Mouse (Mus musculus) kidney, adult 18-20 months (tissue): ENCODE data around the gene Tex35.

Source experiments
- DNase-seq: peaks from one replicate; pipeline ENCODE4 v3.0.0; 2021

Tex35 gene

DNA sequence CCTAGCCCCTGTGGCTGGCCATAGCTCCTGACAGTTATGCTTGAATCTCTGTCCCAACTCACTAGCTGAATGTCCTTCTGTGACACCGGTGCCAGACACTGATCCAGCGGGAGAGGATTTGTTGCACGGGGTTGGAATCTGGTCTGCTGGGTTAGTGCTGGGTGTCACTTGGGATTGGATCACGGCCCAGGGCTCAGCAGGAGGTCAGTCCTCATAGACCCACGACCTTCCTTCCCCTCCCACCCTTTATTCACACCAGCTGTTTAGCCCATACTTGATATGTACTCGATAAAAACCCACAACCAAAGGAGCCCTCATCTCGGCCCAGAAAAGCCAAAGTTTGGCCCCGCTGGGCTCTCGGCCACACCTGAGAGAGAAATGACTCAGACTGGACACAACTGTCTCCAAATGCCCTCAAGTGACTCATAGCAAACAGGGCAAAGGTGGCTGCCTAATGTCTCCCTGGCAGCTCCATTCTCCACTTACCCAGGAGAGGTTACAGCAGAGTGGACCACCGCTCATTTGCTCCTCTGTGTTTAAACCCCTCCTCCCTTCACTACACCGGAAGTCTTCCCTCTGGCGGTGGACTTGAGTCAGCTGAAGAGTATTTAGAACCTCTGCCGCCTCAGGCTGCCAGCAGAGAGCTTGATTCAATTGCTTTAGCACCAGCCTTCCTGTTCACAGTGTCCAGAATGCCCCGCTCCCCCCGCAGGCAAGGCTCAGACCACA is 27.2 kb downstream of the Tex35 start:
- DNase-seq = peak; percentile 45

DNA sequence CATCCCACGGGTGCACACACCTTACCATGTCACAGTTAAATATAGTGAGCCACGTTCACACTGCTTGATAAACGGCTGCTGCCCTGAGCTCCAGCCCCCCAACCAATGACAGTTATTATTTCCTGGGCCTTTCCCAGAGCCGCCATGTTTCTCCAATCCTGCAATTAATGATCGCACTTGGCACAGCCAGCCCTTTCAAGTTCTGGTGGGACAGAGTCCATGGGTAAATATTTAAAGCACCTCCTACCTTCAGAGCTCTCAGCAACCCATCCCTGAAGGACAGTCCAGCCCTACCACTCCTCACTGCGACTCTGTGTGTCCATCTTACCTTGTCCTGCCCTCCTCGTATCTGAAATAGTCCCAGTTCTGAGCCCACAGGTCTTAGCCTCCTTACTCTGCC is 28.4 kb downstream of the Tex35 start:
- DNase-seq = peak; percentile 12

DNA sequence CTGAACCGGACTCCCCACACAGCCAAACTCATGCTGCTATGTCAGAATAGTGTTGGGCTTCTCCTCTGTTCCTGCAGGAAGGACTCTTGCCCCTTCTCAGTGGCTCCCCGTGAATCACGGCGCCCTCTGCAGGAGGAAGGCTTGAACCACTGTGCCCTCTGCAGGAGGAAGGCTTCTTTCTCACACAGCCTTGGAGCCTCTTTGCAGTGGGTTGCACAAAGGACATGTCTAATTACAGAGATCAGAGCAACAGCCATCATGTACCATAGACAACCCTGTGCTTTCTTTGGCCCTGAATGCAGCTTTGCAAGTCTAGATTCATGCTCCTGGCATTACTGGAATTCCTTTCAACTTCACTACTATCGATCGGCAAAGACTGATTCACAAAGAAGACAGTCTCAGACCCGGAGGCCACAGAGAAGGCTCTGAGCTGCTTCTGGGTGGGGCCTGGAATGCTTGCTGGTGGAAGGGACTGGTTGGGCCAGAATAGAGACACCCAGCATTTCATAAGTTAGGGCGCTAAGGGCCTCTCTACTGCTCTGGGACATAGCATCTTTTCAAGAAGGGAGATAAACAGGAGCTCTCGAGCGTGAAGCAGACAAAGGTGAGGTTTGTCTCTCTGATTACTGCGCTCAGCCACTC is 29.0 kb downstream of the Tex35 start:
- DNase-seq = peak; percentile 35

DNA sequence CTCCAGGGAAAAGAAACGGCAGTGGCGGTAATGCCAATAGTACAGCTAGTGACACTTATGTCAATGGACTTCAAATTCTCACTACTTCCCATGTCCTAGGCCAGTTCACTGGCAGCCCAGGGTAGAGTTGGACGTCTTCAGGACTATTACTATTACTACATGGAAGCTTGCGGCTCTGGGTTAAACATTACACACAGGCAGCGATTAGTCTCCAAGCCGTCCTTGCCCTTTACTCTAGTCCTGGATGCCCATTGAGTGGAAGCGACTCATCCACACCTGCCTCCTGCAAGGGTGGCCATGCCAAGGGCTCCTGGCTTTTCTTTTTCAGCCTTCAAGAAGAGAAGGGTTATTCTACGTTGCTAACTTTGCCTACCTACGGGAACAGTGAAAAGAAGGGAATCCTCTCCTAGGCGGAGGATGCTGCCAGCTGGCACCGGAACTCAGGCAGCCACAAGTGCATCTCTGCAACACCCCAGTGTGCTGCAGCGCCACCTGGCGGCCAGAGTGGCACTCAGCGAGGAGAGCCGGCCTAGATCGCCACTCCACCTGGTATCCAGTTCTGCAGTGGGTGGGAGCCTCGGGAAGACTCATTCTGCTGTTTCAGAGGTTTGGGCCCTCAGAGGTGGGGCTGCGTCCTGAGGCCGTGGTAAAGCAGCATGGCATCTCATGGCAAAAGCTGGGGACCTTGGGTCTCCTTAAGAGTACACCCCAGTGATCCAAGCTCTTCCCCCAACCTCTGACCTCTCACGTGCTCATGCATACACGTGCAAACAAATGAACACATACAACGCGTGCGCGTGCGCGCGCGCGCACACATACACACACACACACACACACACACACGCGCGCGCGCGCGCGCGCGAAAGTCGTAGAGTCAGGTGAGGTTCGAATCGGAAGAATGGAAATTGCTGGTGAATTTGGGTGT is 31.4 kb downstream of the Tex35 start:
- DNase-seq = peak; percentile 91

DNA sequence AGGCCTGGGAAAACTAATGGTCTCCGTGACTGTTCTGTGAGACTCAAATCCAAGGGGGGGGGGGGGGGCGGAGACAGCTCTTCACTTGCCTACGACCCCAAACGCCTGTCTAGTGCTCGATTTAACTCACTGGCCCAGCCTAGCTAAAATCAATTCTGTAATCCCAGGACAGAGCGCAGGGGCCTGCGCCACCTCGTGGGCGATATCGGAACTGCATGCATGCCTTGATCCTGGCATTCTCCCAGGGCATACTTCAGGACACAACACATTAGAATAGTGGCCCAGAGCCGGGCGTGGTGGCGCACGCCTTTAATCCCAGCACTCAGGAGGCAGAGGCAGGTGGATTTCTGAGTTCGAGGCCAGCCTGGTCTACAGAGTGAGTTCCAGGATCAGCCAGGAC is 32.2 kb downstream of the Tex35 start:
- peak; percentile 90 for DNase-seq

DNA sequence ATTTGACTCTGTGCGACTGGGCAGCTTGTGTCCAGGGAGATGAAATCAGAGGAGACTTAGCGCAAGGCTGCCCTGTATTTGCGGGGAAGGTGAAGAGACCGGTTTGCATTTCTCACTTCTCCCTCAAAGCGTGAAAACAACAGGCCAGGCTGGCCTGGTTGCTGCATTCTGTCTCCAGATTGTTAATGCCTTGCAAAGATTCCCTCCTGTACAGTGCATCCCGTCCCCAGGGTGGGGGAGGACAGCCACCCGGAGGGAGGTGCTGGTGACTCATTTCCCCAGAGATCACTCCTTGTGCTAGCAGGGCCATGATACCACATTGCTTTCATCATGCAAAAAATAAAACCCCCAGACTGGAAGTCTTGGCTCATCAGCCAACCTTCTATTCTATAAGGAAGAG is 33.5 kb downstream of the Tex35 start:
- no peak for DNase-seq

DNA sequence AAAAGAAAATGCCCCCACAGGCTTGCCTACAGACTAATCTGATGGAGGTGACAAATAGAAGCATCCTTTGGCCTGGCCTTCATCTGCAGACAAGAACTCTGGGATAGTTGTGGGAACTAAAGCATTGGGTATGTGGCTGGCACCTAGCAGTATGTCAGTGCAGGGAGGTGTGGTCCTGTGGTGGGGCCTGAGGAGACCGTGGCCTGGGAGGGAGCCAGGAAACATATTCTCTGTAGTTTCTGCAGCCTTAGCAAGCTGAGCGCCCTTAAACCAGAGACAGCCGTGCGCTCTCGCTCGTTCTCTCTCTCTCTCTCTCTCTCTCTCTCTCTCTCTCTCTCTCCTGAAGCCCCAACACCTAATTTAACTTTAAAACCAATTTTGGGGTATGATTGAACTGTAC is 34.1 kb downstream of the Tex35 start:
- no peak for DNase-seq

DNA sequence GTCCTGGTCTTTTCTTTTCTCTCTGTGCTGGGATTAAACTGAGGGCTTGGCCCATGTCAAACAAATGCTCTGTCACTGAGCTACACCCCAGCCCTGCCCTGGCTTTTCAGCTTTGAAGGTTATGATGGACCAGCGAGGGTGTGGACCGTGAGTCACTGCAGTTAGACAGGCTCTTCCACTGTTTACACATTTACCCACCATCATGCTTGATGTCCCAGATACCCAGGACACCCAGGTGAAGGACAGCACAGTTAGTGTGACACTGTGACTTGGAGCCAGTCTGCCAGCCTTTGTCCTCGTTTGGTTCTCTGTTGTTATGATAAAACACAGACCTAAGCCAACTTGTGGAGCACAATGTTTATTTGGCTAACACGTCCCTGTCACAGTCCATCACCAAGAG is 34.9 kb downstream of the Tex35 start:
- peak; percentile 27 for DNase-seq

DNA sequence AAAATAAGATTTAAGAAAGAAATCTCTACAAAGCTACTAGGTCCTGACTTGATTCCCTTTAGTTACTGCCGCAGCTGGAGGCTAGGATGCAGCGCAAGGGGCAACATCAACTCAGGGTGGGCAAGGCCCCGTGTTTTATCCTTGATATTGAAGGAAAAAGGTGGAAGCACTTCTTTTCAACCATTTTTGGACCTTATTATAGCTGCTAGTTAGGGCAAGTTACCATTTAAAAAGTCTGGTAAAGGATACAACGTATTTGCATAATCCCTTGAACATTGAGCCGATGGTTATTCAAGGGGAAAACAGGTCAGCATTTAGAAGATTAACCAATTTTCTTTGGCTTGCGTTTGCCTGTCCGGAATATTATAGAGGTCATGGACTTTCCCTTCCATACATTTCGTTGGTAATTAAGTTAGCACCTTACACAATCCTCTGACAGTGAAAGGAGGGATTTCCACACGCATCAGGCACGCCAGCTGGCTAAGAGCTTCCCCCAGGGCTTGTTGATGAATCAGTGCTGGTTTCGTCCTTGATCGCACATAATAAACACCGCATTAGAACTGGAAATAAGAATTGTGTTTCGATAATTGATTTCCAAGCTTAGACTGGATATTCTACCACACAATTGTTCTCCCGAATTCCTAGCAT is 39.2 kb downstream of the Tex35 start:
- no peak for DNase-seq

DNA sequence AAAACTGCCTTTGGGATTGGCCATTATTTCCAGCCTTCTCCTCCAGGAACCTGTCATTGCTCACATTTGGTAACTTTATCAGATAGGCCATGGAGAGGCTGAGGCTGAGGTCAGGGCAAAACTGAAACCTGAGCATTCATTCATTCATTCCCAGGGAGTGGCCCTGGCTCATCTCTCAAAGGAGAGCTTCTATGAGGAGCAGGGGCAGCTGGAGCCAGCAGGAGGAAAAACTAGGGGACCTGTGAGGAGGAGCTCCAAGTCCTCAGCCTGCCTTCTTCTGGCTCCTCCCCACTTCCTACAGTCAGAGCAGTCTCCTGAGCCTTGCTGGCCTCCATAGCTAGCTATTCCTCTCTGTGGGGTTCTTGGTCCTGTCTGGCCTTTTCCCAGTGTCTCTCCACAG is 40.2 kb downstream of the Tex35 start:
- no peak for DNase-seq

DNA sequence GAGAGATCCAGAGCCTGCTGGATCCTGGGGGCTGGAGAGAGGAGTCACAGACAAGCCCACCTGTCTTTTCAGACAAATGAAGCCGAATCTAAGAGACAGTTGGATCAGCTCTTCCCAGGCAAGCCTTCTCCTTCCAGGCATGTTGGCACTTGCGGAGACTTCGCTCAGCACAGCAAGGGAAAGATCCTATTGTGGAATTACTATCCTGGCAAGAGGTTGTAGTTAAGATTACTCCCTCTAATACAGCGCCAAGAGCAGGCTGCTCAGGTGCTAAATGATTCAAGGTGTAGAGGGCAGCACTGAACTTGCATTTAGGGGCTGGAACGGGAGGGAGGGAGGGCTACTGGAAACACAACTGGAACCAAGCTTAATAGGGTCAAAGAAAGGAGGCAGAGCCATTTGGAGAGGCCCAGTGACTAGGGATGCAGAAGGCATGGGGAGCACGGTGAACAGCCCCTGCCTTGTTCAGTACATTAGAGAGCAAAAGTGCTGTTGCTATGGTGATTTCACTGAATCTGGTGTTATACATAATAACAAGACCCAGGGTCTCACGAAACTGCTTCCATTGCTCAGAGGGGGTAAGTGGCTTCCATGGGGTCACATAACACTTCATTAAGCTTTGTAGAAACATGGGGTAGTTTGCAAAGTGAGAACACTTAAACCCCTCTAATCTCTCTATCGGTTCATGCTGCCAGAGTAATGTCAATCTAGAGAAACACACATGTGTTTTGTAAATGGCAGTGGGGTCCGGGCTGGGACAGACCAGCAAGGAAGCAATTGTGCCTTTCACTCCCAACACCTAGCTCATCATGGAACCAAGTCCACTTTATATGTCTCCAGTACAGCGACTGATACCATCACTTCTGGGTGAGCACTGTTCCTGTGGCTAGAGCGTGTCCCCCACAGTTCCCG is 42.4 kb downstream of the Tex35 start:
- DNase-seq = no peak

DNA sequence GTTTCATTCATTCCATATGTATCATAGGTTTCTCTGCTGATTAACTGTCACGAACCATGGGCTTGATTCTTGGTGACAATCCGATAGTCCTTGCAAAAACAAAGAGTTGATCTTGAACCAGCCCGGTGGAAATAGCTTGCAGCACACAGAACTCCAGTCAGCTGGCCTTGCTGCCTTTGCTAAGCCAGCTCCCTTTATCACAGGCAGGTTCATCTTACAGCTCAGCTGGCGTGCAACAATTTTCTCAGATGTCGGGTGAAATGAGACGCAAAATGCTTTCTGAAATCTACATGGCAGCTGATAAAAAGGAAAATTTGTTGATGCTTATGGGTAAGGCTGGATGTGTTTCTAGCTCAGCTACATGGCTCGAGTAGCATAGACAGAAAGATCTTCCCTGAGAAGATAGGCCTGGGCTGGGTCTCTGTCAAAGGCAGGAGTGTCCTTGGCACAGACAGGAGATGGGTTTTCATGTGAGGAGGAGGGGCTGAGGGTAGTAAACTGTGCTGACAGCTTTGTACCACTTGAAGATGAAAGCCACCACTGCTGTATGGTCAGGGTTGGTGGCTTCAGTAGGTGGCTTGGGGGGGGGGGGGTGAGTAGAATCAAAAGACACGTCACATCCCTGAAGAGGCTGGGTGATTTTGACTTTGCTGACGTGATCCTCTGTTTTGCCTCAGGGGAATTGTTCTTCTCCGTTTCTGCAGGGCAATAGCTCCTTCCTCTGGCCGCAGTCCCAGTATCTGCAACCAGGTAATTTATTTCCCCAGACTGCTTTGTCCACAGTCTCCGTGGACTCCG is 45.0 kb downstream of the Tex35 start:
- peak; percentile 16 for DNase-seq

DNA sequence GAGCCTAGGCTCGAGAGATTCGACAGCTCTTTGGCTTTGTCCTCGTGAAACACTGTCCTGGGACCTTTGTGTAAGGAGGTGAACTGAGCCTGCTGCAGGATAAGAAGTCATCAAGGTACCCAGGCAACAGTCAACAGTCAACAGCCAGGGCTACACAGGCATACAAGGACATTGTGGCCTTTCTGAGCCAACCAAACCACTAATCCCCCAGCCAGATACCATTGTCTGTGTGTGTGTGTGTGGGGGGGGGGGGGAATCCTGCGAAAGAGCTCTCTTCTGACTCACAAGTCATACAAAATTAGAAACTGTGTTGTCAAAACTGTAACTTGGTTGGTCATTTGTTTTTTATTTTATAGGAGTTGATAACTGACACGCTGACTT is 46.0 kb downstream of the Tex35 start:
- no peak for DNase-seq

DNA sequence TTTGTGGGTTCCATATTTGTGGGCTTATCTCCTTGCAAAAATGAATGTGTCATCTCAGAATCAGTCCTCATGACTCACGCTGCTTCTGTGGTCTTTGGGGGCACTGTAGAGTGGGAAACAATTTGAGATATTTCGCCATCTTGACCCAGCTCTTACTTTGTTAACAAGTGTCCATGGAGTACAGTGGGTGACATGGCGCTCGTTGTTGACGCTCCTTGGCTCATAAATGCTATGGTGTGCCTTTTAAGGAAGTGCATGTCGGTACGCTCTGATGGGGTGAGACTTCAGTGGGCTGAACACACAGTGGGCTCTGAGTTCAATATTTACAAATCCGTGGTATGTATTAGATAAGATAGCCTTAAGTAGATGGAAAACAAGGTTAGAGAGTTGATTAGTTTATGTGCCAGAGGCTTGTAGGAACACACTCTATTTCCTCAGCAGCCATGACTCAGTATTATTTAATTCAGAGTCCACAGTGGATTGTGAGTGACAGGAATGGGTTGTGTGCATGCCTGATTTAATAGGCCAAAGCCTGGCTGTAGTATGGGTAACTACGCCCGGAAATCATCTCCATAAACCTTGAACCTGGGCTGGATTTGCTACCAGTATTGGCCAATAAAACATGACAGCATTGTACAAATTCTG is 46.6 kb downstream of the Tex35 start:
- no peak for DNase-seq

DNA sequence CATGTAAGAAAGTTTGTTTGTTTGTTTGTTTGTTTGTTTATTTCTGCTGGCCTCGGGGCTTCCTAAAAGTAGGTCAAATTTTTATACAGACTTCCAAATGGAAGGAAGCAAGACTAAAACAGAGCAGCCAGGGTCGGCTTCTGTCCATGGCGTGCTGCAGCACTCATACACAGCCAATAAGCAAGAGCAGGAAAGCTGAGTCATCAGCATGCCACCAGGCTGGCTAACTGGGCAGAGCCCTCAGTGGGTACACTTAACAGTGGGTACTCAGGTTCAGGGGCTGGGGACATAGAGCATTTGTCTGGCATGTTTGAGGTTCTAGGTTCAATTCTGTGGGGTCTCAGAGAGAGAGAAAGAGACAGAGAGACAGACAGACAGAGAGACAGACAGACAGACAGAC is 47.3 kb downstream of the Tex35 start:
- no peak for DNase-seq

DNA sequence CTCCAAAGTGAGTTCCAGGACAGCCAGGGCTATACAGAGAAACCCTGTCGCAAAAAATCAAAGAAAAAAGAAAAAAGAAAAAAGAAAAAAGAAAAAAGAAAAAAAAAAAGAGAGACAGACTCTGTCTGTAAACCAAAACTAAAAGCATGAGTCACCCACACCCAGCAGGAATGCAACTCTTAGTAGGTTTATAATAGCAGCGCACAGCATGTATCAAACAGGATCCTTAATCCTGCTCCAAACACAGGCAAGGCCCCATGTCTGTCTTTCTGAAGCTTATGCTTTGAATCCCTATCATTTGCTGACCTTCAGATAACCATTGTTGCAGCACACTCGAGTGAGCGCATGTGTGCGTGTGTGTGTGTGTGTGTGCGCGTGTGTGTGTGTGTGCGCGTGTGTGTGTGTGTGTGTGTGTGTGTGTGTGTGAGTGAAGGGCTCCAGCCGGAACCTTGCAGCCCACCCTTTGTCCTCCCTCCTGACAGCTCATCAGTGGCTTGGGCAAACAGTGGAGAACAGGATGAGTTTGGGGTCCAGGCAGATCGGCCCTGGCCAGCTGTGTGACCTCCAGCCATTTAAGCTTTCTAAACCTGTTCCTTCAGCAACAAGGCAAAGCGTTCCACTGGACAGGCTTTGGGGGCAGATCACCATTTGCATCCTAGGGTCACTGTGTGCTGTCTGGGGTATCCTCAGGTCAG is 47.9 kb downstream of the Tex35 start:
- no peak for DNase-seq

DNA sequence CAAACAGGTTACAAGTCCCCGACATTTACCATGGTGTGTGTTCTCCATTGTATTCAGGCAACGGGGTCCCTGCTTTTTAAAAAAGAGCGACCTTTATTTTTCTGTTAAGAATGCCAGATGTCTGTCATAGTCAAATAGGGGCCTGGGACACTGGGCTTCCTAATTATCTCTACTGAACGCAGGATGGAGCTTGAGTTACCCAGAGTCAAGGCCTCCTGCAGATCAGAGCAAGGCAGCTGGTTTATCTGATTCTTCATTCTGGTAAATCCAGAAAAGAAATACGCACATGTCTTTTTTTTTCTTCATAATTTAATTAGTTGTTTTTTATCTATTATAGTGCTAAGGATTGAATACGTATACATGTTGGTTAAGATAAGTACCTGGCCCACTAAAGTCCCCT is 52.6 kb downstream of the Tex35 start:
- DNase-seq = no peak

DNA sequence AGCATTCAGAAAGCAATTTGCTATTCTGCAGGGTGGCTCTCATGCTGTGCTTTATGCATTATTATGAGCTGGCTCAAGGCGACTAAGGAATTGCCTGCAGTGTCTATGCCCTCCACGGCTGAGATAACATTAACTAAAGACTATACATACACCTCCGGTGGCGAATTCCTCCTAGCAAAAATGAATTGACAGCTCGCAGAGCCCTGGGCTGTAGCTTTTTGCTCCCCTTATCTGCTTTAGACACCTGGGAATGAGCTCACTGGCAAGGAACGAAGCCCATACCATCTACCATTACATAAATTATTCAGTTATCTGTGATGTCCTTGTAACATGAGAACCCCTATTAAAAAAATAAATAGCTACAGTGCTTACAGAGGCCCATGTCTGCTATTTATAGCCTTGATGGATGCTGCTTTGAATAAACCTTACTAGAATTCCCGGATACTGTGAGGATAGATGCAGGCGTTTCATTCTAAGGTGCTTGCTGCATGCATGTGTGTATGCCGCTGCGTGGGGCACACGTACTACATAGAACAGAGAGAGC is 53.1 kb downstream of the Tex35 start:
- DNase-seq = no peak

DNA sequence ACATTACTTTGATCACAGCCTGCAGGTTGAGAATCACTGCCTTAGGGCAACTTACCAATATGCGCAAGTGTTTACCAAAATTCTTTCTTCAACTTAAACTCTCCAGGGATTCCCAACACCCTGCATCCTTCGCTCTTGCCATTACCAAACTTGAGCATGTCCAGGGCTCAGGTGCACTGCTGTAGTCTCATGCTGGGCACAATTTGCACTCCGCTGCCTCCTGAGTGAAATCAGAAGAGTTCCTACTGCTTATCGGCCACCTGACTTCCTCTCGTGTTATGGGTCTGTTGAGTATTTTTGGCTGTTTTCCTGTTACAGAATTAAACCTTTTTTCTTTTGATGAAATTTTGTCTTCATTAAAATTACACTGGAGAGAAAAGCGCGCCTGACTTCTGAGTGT is 53.8 kb downstream of the Tex35 start:
- no peak for DNase-seq

DNA sequence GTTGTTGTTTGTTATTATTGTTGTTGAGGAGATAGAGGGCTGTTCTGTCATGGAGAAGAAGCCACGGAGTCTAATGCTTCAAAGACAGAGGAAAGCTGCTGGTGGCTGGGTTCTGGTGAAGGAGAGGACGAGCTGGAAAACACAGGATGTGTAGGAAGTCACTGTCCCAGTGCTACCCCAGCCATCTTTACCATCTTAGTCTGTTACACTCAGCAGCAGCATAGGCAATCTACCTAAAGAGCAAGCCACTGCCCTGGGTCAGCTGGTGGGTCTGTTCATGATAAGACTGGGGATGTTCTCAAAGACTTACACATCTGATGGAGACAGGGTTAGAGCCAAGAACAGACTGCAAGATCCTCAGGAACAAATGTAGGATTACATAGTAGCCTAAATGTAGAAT is 58.6 kb downstream of the Tex35 start:
- DNase-seq = no peak
